Mouse (Mus musculus) adrenal gland, adult (tissue): Measurements from ENCODE around the gene Bcat1.

Experiments
- DNase-seq, 2 experiments: peaks; one replicate each; pipeline ENCODE4 v3.0.0; 2022 to 2023; ENCODE audit warnings: low spot score in 1 of 2; ENCODE audit not compliant: inconsistent age in 2 of 2

Gene Bcat1

DNA sequence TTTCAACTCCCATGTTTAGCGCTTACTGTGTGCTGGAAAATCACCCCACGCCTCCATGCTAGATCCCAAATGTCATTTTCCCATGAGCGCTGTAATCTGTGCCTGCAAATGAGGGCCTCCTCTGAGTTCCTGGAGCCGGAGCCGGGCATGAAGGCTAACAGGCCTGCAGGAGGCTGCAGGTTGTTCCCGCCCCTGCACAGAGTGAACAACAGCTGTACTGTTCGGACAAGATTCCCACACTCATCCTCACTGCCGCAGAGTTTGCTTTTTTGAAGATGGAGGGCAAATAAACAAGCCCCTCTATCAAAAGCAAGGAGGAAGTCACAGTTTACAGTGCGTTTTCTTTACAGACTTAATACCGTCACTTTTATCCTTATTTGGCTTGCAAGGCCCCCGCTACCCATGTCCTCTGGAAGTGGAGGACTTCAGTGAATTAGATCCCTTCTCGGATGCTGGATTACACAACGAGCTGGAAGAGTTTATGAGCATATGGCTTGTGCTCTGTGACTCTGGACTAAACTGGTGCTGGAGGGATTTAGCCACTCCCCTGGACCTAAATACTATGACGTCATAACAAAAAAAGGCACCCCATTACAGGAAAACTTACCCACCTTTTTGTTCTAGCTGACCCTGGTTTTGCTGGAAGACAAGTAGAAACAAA is 120.0 kb downstream of the Bcat1 start:
- DNase-seq: no peak

DNA sequence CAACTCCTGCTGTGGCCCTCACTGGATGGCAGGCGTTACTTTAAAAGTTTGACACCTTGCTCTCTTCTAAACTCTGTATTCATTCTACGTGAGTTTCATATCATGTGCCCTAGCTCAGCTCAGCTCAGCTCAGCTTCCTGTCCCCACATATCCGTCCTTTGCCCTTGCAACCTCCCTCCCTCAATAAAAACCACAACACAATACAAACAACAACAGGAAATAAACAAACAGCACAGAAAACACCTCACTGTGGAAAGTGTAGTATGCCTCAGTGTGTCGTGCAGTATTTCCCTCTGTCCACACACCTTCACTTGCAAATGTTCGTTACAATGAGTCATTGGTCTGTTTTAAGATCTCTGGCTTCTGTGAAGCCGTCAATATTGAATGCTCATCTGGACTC is 123.1 kb downstream of the Bcat1 start:
- DNase-seq: no peak

DNA sequence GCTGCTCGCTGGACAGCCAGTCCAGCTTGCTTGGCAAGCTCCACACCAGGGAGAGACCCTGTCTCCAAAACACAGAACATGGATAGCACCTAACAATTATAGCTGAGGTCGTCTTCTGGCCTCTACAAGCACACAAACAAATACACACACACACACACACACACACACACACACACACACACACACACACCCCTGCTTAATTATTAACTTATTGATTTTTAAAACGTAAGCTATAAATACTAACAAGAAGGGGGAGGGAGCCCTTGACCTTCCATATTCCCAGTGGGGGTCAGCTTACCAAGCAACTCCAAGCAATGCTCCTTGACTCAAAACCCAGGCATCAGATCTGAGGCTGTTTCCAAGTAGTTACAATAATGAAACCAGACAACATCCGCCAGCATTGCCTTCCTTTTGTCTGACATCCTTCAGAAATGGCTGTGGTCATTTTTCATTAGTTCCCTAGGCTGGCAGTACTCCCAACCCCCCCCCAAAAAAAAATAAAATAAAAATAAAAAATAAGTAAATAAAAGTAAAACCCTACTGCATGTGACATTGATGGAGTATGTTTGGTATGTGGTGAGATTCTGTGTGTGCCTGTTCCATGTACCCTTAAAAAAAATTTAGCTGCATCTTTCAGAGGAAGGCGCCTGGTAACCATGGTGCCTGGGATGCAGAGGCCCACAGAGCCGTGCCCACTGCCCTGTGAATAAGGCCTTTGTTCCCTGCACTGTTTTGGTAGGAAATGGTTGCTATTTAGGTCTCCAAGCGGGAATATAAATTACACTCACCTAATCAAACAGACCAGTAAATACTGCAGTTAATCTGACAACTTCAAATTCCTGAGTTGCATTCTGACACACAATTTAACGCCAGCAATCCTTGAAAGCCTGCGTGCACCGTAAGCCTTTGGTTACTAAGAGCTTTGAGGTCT is 131.3 kb downstream of the Bcat1 start:
- DNase-seq: no peak
